Mouse (Mus musculus) MEL (cell line): ENCODE data around the gene Fbxl21. TPM values are rescaled to one million over a fixed set of nuclear protein-coding genes. Genes with fewer than 3 reads are reported as not detected.

ENCODE experiments used
- DNase-seq: peaks from one replicate; pipeline ENCODE4 v3.0.0; 2011; ENCODE audit warnings: low read depth, low spot score
- H3K27ac ChIP-seq: 2 replicates; pipeline ENCODE4 v1.5.1; 2012; ENCODE audit warnings: low read depth, mild to moderate bottlenecking, control low read depth, low read length, moderate library complexity; ENCODE audit not compliant: control insufficient read depth
- H3K27me3 ChIP-seq, 2 experiments: fragments of 150-350 bp in 1 of 2; sonication (generic) in 1 of 2; 2 replicates each; pipeline ENCODE4 v1.6.1; 2012; ENCODE audit warnings: low read length in 2 of 2, mild to moderate bottlenecking in 2 of 2, improper control_type of control experiment in 1 of 2, moderate library complexity in 1 of 2; ENCODE audit not compliant: insufficient read depth in 2 of 2, control insufficient read depth in 1 of 2
- H3K36me3 ChIP-seq, 2 experiments: 2 replicates each; pipeline ENCODE4 v1.6.1; 2012 to 2014; ENCODE audit warnings: low read length in 2 of 2, improper control_type of control experiment in 1 of 2, inconsistent platforms in 1 of 2, mild to moderate bottlenecking in 1 of 2; ENCODE audit not compliant: insufficient read depth in 2 of 2, control insufficient read depth in 1 of 2
- H3K4me1 ChIP-seq, 2 experiments: fragments of 150-350 bp in 1 of 2; sonication (generic) in 1 of 2; 2 replicates each; pipeline ENCODE4 v1.6.1; 2012; ENCODE audit warnings: low read length in 2 of 2, improper control_type of control experiment in 1 of 2, mild to moderate bottlenecking in 1 of 2; ENCODE audit not compliant: insufficient read depth in 2 of 2, control insufficient read depth in 1 of 2
- H3K4me3 ChIP-seq, 2 experiments: fragments of 150-350 bp in 1 of 2; sonication (generic) in 1 of 2; 2 replicates each; pipeline ENCODE4 v1.5.1; 2012; ENCODE audit warnings: low read depth in 2 of 2, low read length in 2 of 2, mild to moderate bottlenecking in 2 of 2, moderate library complexity in 2 of 2, control low read depth in 1 of 2, improper control_type of control experiment in 1 of 2; ENCODE audit not compliant: control insufficient read depth in 1 of 2, insufficient read depth in 1 of 2
- H3K79me2 ChIP-seq: 2 replicates; pipeline ENCODE4 v1.6.1; 2012; ENCODE audit warnings: mild to moderate bottlenecking, low read length, moderate library complexity; ENCODE audit not compliant: control insufficient read depth, poor library complexity, insufficient read depth
- H3K9ac ChIP-seq: 2 replicates; pipeline ENCODE4 v1.6.1; 2012; ENCODE audit warnings: low read depth, mild to moderate bottlenecking, control low read depth, low read length, moderate library complexity; ENCODE audit not compliant: control insufficient read depth, poor library complexity, severe bottlenecking
- H3K9me3 ChIP-seq: fragments of 150-350 bp; sonication (generic); replicated peaks from 2 replicates; pipeline ENCODE4 v1.6.1; 2012; ENCODE audit warnings: mild to moderate bottlenecking, low read length, improper control_type of control experiment, moderate library complexity; ENCODE audit not compliant: insufficient read depth
- CHD1 ChIP-seq: IDR thresholded peaks from 2 replicates; pipeline ENCODE4 v1.6.1; 2012; ENCODE audit warnings: low read depth, mild to moderate bottlenecking, inconsistent platforms, low read length, improper control_type of control experiment
- CHD2 ChIP-seq: IDR thresholded peaks from 2 replicates; pipeline ENCODE4 v1.6.1; 2011; ENCODE audit warnings: low read length, improper control_type of control experiment
- E2F4 ChIP-seq: IDR thresholded peaks from 2 replicates; pipeline ENCODE4 v1.6.1; 2011; ENCODE audit warnings: low read depth, low read length, improper control_type of control experiment, borderline replicate concordance
- EP300 ChIP-seq, 2 experiments: IDR thresholded peaks; 2 replicates each; pipeline ENCODE4 v1.6.1; 2011; ENCODE audit warnings: improper control_type of control experiment in 2 of 2, low read length in 2 of 2, low read depth in 1 of 2, mild to moderate bottlenecking in 1 of 2
- ETS1 ChIP-seq: IDR thresholded peaks from 2 replicates; pipeline ENCODE4 v1.6.1; 2012; ENCODE audit warnings: low read depth, mild to moderate bottlenecking, inconsistent platforms, low read length, improper control_type of control experiment, moderate library complexity
- GABPA ChIP-seq: IDR thresholded peaks from 2 replicates; pipeline ENCODE4 v1.6.1; 2012; ENCODE audit warnings: low read depth, mild to moderate bottlenecking, inconsistent platforms, low read length, improper control_type of control experiment, moderate library complexity
- GATA1 ChIP-seq: IDR thresholded peaks from 2 replicates; pipeline ENCODE4 v1.6.1; 2011; ENCODE audit warnings: low read depth, low read length, improper control_type of control experiment
- HCFC1 ChIP-seq: IDR thresholded peaks from 2 replicates; pipeline ENCODE4 v1.6.1; 2012; ENCODE audit warnings: low read depth, mild to moderate bottlenecking, inconsistent platforms, low read length, improper control_type of control experiment, moderate library complexity
- JUND ChIP-seq: IDR thresholded peaks from 2 replicates; pipeline ENCODE4 v1.6.1; 2011; ENCODE audit warnings: low read depth, mild to moderate bottlenecking, improper control_type of control experiment, low read length
- KAT2A ChIP-seq: conservative IDR thresholded peaks from 2 replicates; pipeline ENCODE4 v1.6.1; 2012; ENCODE audit warnings: low read depth, low read length, improper control_type of control experiment, inconsistent platforms
- MAX ChIP-seq: IDR thresholded peaks from 2 replicates; pipeline ENCODE4 v1.6.1; 2011; ENCODE audit warnings: low read length, improper control_type of control experiment
- MAZ ChIP-seq: IDR thresholded peaks from 2 replicates; pipeline ENCODE4 v1.6.1; 2012; ENCODE audit warnings: low read depth, mild to moderate bottlenecking, inconsistent platforms, low read length, improper control_type of control experiment
- MEF2A ChIP-seq: IDR thresholded peaks from 2 replicates; pipeline ENCODE4 v1.6.1; 2014; ENCODE audit warnings: low read depth, mild to moderate bottlenecking, inconsistent platforms, low read length, improper control_type of control experiment; ENCODE audit not compliant: poor library complexity, insufficient replicate concordance, severe bottlenecking; ENCODE audit errors: extremely low read depth
- POLR2A ChIP-seq, 2 experiments: IDR thresholded peaks; 2 replicates each; pipeline ENCODE4 v1.6.1; 2011 to 2012; ENCODE audit warnings: low read length in 2 of 2, mild to moderate bottlenecking in 2 of 2, control low read depth in 1 of 2, improper control_type of control experiment in 1 of 2, low read depth in 1 of 2, moderate library complexity in 1 of 2; ENCODE audit not compliant: control insufficient read depth in 1 of 2, insufficient read depth in 1 of 2, poor library complexity in 1 of 2
- RCOR1 ChIP-seq: IDR thresholded peaks from 2 replicates; pipeline ENCODE4 v1.6.1; 2012; ENCODE audit warnings: low read depth, mild to moderate bottlenecking, inconsistent platforms, low read length, improper control_type of control experiment
- SMC3 ChIP-seq: IDR thresholded peaks from 2 replicates; pipeline ENCODE4 v1.6.1; 2011; ENCODE audit warnings: low read depth, low read length, improper control_type of control experiment
- TAL1 ChIP-seq: IDR thresholded peaks from 2 replicates; pipeline ENCODE4 v1.6.1; 2012; ENCODE audit warnings: mild to moderate bottlenecking, inconsistent platforms, low read length, moderate library complexity, mixed read lengths
- TBP ChIP-seq: IDR thresholded peaks from 2 replicates; pipeline ENCODE4 v1.8.0; 2011; ENCODE audit warnings: low read depth, low read length, improper control_type of control experiment
- TCF12 ChIP-seq: IDR thresholded peaks from 2 replicates; pipeline ENCODE4 v1.6.1; 2014; ENCODE audit warnings: low read depth, mild to moderate bottlenecking, inconsistent platforms, low read length, improper control_type of control experiment, moderate library complexity
- USF2 ChIP-seq, 2 experiments: IDR thresholded peaks; 2 replicates each; pipeline ENCODE4 v1.6.1; 2011 to 2012; ENCODE audit warnings: improper control_type of control experiment in 2 of 2, low read length in 2 of 2, borderline replicate concordance in 1 of 2, inconsistent platforms in 1 of 2, low read depth in 1 of 2, mild to moderate bottlenecking in 1 of 2; ENCODE audit not compliant: insufficient read depth in 1 of 2
- ZKSCAN1 ChIP-seq: IDR thresholded peaks from 2 replicates; pipeline ENCODE4 v1.6.1; 2012; ENCODE audit warnings: low read depth, mild to moderate bottlenecking, inconsistent platforms, low read length, improper control_type of control experiment, moderate library complexity
- polyA plus RNA-seq, 2 experiments: library from polyadenylated mRNA; stranded (reverse) in 1 of 2; unstranded in 1 of 2; fragments of >175 nt in 1 of 2; fragments of >200 nt in 1 of 2; gene quantifications; 2 replicates each; pipeline versions ENCODE4 v1.2.1 to v1.2.4; 2012; ENCODE audit warnings: low replicate concordance in 2 of 2, low read depth in 1 of 2; ENCODE audit not compliant: insufficient read length in 2 of 2, insufficient read depth in 1 of 2, missing spikeins in 1 of 2
- total RNA-seq: library from RNA; depleted of rRNA; stranded (reverse); fragments of 300-350 nt; gene quantifications from 2 replicates; pipeline ENCODE4 v1.2.3, GENCODE M21; 2012

Gene Fbxl21
- total and polyA plus RNA-seq, 3 experiments, result not detected

DNA sequence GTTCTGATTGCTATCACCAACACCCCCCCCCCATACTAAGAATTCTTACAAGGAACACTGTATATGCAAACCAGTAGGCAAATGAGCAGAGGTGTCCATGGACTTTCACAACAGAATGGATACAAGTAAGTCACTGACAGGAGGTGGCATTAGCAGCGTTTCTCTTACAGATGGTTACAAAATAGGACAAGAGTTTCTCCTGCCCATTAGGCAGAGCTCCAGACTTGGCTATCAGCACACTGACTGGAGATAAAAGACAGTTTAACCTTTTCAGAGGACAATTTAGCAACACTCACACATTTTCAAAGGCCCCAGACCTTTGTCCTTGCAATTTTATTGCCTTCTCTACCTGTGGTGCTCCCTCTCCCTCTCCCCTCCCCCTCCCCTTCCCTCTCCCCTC is 28.3 kb downstream of the Fbxl21 start:
- no peak for DNase-seq
- H3K79me2 ChIP-seq, result no peaks in the 10 kb centered on the region
- no peak overlapping the region for H3K27ac ChIP-seq
- no peaks in the 10 kb centered on the region for H3K36me3 ChIP-seq
- no peaks in the 10 kb centered on the region for H3K27me3 ChIP-seq
- no peak overlapping the region for H3K4me3 ChIP-seq
- H3K4me1 ChIP-seq, result no peaks in the 10 kb centered on the region
- no peak for TF ChIP-seq POLR2A (IDR thresholded peaks at IDR 0.05; ENCODE audit: control insufficient read depth in 1 of 2, insufficient read depth in 1 of 2, low read depth in 1 of 2, low read length in 2 of 2, poor library complexity in 1 of 2)
- TF ChIP-seq CHD1, result no peak
- TF ChIP-seq TBP, result no peak
- TF ChIP-seq MEF2A, result no peak
- TF ChIP-seq TAL1, result no peak
- TF ChIP-seq E2F4, result no peak
- TF ChIP-seq GABPA, result no peak
- no peak for TF ChIP-seq KAT2A
- no peak for TF ChIP-seq EP300 (IDR thresholded peaks at IDR 0.05; ENCODE audit: low read depth in 1 of 2, low read length in 2 of 2)
- no peak for TF ChIP-seq RCOR1
- no peak for TF ChIP-seq ETS1
- no peak for TF ChIP-seq GATA1
- TF ChIP-seq HCFC1, result no peak
- TF ChIP-seq USF2 (IDR thresholded peaks at IDR 0.05; ENCODE audit: borderline replicate concordance in 1 of 2, insufficient read depth in 1 of 2, low read depth in 1 of 2, low read length in 2 of 2), result no peak
- TF ChIP-seq MAX, result no peak
- no peaks in the 10 kb centered on the region for H3K9me3 ChIP-seq
- H3K9ac ChIP-seq, result no peak overlapping the region

GRCm38 (mm10) chr13:56551661-56552060 is 29.4 kb downstream of the Fbxl21 start:
- no peak for TF ChIP-seq MEF2A
- no peak for TF ChIP-seq SMC3
- TF ChIP-seq TBP, result no peak
- TF ChIP-seq ZKSCAN1, result no peak
- no peak for TF ChIP-seq EP300 (IDR thresholded peaks at IDR 0.05; ENCODE audit: low read depth in 1 of 2, low read length in 2 of 2)
- no peak for TF ChIP-seq TCF12
- TF ChIP-seq MAZ, result no peak
- TF ChIP-seq GABPA, result no peak
- TF ChIP-seq JUND, result no peak
- TF ChIP-seq POLR2A (IDR thresholded peaks at IDR 0.05; ENCODE audit: control insufficient read depth in 1 of 2, insufficient read depth in 1 of 2, low read depth in 1 of 2, low read length in 2 of 2, poor library complexity in 1 of 2), result no peak
- TF ChIP-seq CHD1, result no peak
- no peak for TF ChIP-seq HCFC1
- no peak for TF ChIP-seq CHD2
- TF ChIP-seq TAL1, result no peak
- Histone ChIP-seq H3K27me3 (no peaks in the 10 kb centered on the region), H3K4me1 (no peaks in the 10 kb centered on the region), H3K4me3 (no peak overlapping the region), H3K9me3 (no peaks in the 10 kb centered on the region), H3K9ac (no peak overlapping the region), H3K27ac (no peak overlapping the region), H3K79me2 (no peaks in the 10 kb centered on the region), H3K36me3 (no peaks in the 10 kb centered on the region)
- DNase-seq, result no peak
